Mouse (Mus musculus) left cerebral cortex, adult 9 months (tissue): ENCODE data around the gene Prc1.

Experiments used
- DNase-seq, 2 experiments: peaks; one replicate each; pipeline ENCODE4 v3.0.0; 2022; ENCODE audit warnings: low spot score in 2 of 2

The Prc1 gene

DNA sequence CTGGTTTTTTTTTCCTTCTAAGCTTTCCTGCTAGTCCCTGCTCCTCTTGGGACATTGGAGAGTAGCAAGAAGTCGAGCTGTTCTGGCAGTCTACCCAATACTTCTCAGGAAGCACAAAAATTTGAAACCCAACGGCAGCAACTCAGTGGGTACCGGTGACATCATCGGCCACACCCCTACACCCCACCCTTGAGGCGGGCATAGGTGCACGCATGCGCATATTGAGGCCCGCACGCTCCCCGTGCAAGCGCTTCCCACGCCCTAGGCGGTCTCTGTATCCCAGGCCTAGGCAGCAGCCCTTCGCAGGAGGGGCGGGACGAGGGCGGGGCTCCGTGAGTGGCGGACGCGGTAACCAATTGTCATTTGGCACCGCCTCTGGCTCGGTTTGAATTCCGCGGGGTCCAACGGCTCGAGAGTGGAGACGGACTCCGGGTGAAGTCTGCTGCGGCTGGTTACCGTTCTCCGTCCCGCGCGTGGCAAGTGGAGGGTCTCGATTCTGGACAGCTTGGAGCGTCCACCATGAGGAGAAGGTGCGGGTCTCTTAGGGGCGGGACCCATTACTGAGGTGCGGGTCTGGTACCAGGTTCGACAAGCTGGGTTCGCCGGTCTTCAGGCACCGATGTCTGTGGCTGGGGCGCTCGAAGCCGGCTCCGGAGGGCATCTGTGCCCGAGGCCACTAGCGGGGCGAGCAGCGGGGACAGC is at the start of gene Prc1:
TSS of gene Prc1 (plus strand) at position 389 of the 702 bp plus-strand sequence.
- DNase-seq: peak; percentile 96 to 99

DNA sequence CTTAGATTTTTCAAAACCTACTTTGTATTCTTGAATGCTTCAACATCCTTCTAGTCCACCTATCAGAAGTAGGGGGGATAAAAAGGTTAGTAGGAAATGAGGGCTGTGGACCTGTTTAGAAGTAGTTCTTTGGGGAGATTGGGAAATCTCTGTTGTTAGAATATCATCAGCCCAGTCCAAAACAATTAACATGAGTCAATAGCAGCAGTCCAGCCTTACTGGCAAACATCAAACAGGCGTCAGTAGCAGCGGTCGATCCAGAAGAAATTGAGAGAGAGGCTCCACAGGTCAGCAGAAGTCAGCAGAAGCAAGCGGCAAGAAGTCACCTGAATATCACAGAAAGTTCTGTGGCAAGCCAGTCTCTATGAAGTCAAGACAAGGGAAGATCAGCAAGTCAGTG is 49.4 kb upstream of the Prc1 start:
- DNase-seq: no peak

DNA sequence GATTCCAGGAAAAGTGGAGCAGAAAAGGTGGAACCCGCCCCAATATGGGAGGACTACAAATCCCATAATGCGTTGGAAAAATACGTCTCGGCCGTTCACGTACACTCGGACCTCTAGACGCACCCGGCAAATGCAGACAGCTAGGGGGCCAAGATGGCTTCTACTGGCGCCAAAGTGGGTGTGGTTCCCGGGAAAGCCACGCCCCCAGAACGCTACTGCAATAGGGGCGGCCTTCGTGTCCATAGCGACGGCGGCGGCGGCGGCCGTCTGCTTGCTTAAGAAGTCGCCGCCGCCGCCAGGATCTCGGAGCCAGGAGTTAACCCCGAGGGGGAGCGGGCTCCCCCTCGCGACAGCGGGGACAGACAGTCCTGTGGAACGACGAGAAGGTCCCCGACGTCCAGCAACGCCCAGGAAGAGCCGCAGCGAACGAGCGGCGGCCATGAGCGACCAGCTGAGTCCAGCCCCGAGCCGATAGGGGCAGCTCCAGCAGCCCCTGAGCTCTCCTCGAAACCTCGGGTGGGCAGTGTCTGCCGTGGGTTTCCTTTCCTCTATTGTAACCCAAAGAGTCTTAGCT is 48.0 kb upstream of the Prc1 start, which contains the start of gene Ttll13:
TSS of gene Ttll13 (plus strand) at position 229 of the 574 bp plus-strand sequence.
- DNase-seq: peak; percentile 92 to 97

DNA sequence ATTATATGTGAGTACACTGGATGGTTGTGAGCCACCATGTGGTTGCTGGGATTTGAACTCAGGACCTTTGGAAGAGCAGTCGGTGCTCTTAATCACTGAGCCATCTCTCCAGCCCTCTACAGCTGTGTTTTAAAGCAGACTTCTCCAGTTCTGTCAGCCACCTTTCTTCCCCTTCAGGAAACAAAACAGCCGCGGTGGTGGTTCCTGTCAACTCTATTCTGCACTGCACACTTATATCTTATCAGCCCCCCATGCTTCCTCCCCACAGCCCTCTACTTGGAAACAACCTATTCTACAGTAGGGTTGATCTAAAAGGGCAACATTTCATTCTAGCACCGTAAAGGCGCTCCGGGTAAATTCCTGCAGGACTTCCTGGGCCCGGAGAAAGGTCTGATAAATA is 47.4 kb upstream of the Prc1 start:
- DNase-seq: no peak

DNA sequence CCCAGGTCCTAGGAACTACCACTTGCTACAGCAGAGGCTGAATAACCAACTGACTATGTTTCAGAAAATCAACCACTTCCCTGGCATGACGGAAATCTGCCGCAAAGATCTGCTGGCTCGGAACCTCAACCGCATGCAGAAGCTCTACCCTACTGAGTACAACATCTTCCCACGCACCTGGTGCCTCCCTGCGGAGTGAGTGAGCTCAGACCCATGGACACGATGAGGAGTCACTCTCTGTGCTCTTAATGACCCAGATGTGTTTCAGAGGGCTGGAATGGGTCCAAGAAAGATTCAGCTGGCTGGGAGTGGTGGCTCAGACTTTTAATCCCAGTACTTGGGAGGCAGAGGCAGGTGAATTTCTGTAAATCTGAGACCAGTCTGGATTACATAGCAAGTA is 41.8 kb upstream of the Prc1 start:
- no peak for DNase-seq

DNA sequence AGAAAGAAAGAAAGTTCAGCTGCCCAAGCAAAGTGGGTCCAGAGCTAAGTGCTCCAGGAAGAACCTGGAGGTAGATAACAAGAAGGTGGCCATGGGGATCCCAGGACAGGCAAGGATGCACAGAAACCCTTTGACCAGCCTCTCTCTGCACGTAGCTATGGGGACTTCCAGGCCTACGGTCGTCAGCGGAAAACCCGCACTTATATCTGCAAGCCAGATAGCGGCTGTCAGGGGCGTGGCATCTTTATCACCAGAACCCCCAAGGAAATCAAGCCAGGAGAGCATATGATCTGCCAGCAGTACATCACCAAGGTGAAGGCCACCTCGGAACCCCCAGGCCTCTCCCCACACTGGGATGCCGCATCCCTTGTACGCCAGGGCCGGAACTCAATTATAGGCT is 41.4 kb upstream of the Prc1 start:
- DNase-seq: no peak

DNA sequence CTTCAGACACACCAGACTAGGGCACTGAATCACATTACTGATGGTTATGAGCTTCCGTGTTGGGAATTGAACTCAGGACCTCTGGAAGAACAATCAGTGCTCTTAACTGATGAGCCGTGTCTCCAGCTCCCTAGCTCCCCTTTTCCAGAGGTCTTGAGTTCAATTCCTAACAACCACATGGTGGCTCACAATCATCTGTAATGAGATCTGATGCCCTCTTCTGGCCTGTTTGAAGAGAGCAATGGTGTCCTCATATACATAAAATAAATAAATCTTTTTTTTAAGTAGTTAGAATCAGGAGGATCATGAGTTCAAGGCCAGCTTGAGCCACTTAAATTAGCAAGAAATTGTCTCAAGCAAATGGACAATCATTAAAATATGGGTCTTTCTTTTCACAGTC is 38.3 kb upstream of the Prc1 start:
- no peak for DNase-seq

DNA sequence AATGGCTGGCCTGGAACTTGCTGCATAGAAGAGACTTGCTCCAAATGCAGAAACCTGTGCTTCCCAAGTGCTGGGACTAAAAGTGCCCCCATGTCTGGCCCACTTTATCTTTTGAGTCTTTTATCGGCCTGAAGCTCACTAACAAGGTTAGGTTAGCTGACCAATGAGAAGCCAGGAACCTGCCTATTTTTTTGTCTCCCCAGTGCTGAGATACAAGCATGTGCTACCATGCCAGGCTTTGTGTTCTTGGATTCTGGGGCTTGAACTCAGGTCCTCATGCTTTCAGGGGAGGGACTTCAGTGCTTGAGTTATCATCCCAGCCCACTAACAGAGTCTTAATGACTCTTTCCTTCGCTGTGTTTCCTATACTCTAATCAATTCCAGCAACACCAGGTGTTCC is 36.5 kb upstream of the Prc1 start:
- no peak for DNase-seq

DNA sequence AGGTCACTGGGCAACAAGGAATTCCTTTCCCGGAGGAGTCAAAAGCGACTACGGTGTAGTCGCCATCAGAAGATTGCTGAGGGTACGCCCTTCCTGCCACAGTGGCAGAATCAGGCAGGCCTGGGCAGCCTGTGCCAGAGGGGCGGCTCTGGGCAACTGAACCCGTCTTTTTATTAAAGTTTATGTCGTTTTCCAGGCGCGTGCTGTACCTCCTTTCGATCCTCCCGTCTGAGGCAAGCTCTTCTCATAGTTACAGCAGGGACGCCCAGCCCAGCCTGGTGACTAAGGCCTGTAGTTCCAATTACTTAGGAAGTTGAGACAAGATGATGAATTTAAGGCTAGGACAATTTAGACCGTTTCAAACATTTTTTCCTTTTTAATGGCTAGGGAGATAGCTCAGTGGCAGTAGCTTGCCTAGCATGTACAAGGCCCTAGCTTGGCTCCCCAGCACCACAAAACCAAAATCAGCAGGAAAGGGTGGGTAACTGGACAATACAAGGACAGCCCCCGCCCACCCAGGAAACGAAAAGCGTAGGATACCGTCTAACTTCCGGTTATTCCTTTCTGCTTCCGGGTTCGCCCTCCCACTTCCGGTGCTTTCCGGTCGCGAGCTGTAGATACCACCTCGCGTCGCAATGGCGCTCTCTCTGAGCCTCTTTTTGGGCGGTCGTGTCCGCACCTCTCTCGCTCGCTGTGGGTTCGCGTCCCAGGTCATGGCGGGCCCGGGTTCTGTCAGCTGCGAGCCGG is 33.5 kb upstream of the Prc1 start, which contains the start of gene Ngrn:
TSS of gene Ngrn (plus strand) at position 591 of the 747 bp plus-strand sequence.
- DNase-seq: peak; percentile 47 to 85

DNA sequence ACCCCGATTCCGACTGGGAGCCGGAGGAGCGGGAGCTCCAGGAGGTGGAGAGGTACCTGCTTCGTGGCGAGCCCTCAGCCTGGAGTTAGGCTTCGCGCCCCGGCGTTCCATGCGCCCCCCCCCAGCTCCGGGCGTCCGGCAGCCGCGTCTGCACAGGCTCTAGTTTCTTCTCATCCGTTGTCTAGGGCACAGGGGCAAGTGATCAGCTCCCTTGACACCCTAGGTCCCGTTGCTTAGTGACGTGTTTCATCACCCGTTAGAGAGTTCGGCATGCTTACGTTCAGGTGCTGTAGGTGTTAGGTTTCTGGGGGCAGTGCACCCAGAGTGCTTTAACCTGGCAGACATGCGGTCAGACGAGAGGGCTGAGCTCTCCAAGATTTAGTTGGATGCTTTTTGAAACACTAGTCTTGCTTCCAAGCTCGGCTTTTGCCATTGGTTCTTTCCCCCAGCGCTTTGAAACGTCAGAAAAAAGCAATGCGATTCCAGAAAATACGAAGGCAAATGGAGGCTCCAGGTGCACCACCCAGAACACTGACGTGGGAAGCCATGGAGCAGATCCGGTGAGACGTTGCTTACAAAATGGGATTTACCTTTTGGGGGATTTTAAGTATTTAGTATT is 32.8 kb upstream of the Prc1 start:
- DNase-seq: peak in 1 of 2 experiments; percentile 26

DNA sequence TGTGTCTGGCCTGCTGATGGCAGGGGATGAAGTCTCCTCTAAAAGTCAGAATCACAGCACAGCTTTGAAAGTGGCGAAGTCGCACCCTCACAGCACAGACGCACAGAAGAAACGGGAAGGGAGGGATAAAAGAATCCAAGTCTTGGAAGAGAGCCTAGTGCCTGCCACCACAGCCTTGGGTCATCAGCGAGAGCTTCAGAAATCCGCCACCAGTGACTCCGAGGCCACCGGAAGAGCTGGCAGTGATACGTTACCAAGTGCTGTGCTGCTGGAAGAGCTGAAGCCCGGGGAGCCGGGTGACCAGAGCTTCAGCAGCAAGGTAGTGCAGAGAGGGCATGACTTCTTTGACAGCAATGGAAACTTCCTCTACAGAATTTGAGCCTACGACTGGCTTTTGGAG is 29.6 kb upstream of the Prc1 start:
- DNase-seq: no peak

DNA sequence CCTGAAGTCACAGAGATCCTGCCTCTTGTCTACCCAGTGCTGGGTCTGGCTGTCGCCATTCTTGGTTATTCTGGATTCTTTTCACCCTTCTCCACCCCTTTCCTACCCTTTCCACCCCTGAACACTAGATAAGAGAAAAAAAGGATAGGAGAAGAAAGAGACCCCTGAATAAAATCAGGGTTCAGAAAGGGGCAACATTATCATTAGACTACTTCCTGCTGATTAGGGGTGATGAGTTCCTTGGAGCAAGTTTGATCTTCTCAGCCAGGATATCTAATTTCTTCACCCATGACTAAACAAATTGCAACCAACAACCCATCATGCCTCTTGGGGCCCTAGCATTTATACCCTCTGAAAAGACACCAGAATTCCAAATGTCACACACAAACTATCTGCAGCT is 26.5 kb upstream of the Prc1 start:
- DNase-seq: no peak

DNA sequence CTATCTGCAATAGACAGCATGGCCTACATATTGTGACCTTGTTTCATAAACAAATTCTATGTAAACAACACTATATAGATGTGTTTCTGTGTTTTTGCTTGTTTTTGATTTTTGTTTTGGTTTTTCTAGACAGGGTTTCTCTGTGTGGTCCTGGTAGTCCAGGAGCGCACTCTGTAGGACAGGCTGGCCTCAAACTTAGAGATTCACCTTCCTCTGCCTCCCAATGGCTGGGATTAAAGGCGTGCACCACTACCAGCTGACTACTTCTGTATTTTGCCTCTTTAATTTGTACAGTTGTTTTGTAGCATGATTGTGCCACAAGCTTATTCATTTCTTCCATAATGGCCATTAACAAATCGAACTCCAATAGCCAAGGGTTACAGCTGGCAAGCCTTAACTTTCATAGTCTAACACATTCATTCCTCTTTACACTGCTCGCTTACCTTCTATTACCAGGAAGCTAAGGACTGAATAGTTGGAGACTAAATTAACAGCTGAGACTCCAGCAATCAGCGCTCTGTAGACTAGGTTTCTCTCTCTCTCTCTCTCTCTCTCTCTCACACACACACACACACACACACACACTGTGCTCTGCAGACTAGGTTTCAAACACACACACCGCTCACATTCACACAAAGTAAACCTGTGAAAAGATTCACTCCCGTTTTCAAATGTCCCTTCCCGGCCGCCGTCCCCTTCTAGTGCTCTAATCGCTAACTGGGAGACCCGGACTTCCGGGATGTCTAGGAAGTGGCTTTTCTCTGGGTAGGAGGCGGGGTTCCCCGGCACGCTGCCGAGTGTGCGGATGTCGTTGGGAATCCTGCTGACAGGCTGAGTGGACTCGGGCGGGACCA is 25.1 kb upstream of the Prc1 start, which contains the start of gene Vps33b:
TSS of gene Vps33b (plus strand) at position 753 of the 854 bp plus-strand sequence.
- peak; percentile 84 to 97 for DNase-seq

DNA sequence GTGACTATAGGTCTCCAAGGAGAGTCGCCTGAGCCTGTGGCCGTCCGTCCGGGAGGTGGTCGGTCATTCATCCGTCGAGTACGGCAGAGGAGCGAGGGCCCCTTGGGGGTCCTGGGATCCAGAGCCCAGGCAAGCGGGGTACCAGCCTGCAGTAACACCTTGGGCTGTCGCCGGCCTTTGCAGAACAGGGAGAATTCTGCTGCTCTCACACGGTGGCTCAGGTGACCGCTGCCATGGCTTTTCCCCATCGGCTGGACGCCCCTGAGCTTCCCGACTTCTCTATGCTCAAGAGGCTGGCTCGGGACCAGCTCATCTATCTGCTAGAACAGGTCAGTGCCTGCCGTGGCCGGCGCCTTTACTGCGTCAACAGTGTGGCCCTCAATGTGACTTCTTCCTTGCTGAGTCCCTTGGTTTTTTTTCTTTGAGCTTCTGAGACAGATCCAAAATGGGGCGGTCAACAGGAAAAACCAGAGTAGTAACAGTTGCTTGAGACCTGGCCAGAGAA is 24.4 kb upstream of the Prc1 start:
- DNase-seq: no peak

DNA sequence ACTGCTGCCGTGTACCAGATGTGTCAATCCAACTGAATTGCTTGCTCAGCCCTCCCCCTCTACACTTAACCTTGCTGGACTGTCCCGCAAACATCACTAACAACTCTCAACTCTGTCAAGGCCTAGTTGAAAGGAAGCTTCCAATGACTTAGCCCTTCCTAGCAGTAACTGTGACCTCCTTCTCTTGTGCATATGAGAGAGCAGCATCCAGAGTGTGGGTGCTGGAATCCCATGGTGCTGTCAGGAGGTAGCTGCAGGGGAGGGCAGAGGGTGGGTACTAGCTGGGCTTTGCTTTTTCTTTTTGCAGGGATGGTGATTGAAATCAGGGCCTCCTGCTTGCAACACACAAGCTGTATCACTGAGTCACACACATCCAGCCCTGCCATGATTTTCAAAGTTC is 20.8 kb upstream of the Prc1 start:
- DNase-seq: no peak

DNA sequence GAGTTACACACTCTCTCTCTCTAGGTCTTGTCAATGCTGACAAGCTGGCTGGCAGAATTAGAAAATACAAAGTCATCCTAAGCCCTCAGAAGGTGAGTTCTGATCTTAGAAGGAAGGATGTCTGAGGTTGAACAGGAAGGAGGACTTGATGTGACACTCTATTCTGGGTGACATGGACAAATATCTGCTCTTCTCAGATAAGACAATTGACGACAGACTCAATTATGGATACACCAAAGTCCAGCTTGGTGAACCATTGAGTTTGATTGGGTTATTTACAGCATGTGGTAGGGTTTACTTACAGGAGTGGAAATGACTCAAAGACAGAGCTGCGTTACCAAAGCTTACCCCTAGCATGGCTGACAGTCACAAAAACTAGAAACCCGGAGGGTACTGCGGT is 17.9 kb upstream of the Prc1 start:
- no peak for DNase-seq

DNA sequence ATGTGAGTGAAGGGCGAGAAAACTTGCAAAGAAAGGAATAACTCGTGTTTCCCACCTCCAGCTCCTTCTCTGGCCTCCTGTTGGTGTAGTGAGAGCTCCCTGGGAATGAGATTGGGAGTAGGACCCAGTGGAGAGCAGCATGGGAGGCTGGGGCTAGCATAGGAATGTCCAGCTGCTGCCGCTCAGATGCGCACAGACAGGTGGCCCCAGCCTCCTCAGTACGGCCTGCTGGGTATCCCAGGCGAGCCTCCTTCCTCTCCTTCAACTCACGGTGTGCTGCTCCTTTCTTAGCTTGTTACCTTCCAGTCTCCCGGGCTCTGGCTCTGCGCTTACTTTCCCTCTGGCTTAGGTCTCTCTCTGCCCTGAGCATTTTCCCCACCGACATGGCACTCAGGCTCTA is 14.2 kb upstream of the Prc1 start:
- DNase-seq: no peak

DNA sequence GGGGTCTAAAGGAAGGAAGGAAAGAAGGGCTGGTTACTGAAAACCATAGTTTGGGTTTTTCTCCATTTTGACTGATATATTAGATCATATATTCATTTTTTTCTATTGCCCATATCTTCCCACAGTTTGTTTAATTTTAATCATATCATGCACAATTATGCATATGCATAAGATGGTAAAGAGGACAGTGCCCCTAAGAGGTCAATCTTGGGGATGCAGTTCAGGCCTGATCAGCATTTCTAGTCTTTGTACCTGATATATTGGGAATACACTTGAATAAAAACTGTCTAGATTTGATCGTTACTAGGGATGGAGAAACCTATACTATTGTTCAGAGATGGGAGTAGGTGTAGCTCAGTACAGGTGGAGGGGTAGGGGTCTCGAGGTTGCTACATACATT is 13.3 kb upstream of the Prc1 start:
- no peak for DNase-seq

DNA sequence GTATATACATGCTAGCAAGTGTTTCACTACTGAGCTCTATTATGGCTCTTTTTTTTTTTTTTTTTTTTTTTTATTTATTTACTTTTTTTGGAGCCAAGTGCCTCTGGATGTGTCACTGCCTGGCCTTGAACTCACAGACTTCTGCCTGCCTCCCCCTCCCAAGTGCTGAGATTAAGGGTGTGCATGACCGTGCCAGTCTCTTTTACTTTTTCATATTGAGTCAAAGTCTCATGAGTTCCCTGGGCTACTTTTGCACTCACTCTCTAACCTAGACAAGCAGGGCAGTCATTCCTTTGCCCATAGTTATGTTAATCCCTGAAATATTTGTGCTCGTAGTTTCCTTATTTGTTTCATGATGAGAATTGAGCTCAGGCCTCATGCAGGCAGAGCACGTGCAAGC is 12.6 kb upstream of the Prc1 start:
- no peak for DNase-seq

DNA sequence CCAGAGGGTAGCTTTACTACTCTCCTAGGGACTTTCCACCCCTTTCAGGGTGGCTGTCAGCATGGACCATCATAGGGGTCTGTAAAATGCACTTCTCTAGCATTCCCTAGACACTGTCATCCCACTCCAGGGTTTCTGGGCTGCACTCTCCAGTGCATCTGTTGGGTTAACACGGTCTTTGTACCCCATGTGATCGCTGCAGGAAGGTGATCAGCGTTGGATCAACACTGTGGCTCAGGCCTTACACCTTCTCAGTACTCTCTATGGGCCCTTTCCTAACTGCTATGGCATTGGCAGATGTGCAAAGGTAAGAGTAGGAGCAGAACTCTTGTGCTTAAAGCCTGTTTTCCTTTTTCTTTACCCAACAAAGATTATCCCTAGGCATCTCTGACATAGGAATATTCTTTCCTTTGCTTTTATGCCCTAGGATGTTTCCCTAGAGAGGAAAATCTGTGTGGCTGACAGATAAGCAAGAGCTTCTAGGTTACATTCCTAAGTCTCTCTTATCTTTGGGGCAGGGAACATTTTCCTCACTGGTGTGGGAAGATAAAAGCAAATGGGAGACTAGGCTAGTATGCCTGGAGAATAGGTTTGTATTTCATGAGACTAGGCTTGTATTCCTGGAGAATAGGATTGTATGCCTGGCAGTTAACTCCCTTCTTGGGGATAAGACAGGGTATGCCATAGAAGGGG is 10.9 kb upstream of the Prc1 start:
- DNase-seq: no peak

DNA sequence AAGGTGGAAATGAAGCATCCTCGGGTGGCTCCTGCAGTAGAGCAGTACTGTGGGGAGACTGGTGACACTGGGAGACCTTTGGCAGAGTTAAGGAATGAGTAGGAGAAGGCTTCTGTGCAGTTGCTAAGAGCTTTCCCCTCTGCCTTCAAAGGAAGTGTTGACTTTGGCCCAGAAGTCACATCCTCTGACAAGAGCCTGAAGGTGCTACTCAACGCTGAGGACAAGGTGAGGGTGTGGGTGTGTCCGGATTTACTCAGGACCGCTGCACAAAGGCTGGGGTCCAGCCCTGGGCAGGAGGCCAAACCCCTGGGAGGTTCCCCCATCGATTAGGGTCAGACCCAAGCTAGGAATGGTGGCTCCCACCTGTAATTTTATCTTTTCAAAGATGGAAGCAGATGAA is 9.9 kb upstream of the Prc1 start:
- DNase-seq: no peak
